Mouse (Mus musculus) neural tube, embryonic 14.5 days (tissue): ENCODE data around the gene Mfn2. TPM values are rescaled to one million over a fixed set of nuclear protein-coding genes. Genes with fewer than 3 reads are reported as not detected.

Experiments
- ATAC-seq: fragments of 200-750 bp; cut with Nextera tagmentation; 2 replicates; pipeline ENCODE4 v1.8.0; 2017; ENCODE audit warnings: low read depth, mild to moderate bottlenecking, moderate TSS enrichment, moderate library complexity
- H3K27ac ChIP-seq: fragments of 300-500 bp; sonication (generic); 2 replicates; pipeline ENCODE4 v1.5.1; 2014; ENCODE audit warnings: low read depth, mild to moderate bottlenecking, control low read depth, low read length, moderate library complexity, mixed read lengths
- H3K27me3 ChIP-seq: fragments of 300-500 bp; sonication (generic); 2 replicates; pipeline ENCODE4 v1.6.1; 2014; ENCODE audit warnings: low read length; ENCODE audit not compliant: control insufficient read depth, insufficient read depth
- H3K36me3 ChIP-seq: fragments of 300-500 bp; sonication (generic); 2 replicates; pipeline ENCODE4 v1.6.1; 2014; ENCODE audit warnings: low read length, mixed read lengths; ENCODE audit not compliant: control insufficient read depth, insufficient read depth
- H3K4me1 ChIP-seq: fragments of 300-500 bp; sonication (generic); 2 replicates; pipeline ENCODE4 v1.6.1; 2014; ENCODE audit warnings: low read length; ENCODE audit not compliant: control insufficient read depth, insufficient read depth
- H3K4me2 ChIP-seq: fragments of 300-500 bp; sonication (generic); 2 replicates; pipeline ENCODE4 v1.6.1; 2014; ENCODE audit warnings: mild to moderate bottlenecking, low read depth, low read length, control low read depth
- H3K4me3 ChIP-seq: fragments of 300-500 bp; sonication (generic); 2 replicates; pipeline ENCODE4 v1.5.1; 2014; ENCODE audit warnings: low read depth, low read length, control low read depth, mixed read lengths
- H3K9ac ChIP-seq: fragments of 300-500 bp; sonication (generic); replicated peaks from 2 replicates; pipeline ENCODE4 v1.6.1; 2014; ENCODE audit warnings: low read depth, mild to moderate bottlenecking, control low read depth, low read length, mixed read lengths
- H3K9me3 ChIP-seq: fragments of 300-500 bp; sonication (generic); 2 replicates; pipeline ENCODE4 v1.6.1; 2016; ENCODE audit warnings: low read length; ENCODE audit not compliant: control insufficient read depth
- WGBS: fragments of 180-500 bp; shearing (Covaris S2); extraction: QIAGEN DNeasy Blood & Tissue Kit; methylation state at CpG from one replicate; pipeline ENCODE4 v1.1.7; 2014; 5-methylcytosine and 5-hydroxymethylcytosine counted together
- polyA plus RNA-seq: library from polyadenylated mRNA; unstranded; fragments of >200 nt; fragmentation: Nextera tagmentation; extraction: Ambion mirVana; gene quantifications from 2 replicates; pipeline ENCODE4 v1.2.1, GENCODE M21; 2014

Mfn2 gene
- polyA plus RNA-seq, 1 experiment from 2014 or later: 72.1 TPM

- H3K4me1 ChIP-seq: no peaks in the 10 kb centered on the region
- H3K9ac ChIP-seq: no peak overlapping the region
- H3K4me2 ChIP-seq: no peak overlapping the region
- H3K36me3 ChIP-seq: peaks cover 69% of the 10 kb centered on the region
- H3K27ac ChIP-seq: no peak overlapping the region
- no peak for ATAC-seq
- 90% methylated on average over 6 of the region's 6 CpGs for WGBS
- no peaks in the 10 kb centered on the region for H3K9me3 ChIP-seq
- H3K4me3 ChIP-seq: no peak overlapping the region
- no peaks in the 10 kb centered on the region for H3K27me3 ChIP-seq
These were observed 21.5 kb downstream of the Mfn2 start for GRCm38 (mm10) chr4:147883041-147883440.

- Histone ChIP-seq H3K4me1 (no peaks in the 10 kb centered on the region), H3K36me3 (peaks cover 65% of the 10 kb centered on the region), H3K27me3 (no peaks in the 10 kb centered on the region), H3K9me3 (no peaks in the 10 kb centered on the region), H3K4me2 (no peak overlapping the region), H3K4me3 (no peak overlapping the region), H3K27ac (no peak overlapping the region), H3K9ac (no peak overlapping the region)
- 92% methylated on average over 7 of the region's 7 CpGs for WGBS
- no peak for ATAC-seq
These were observed 22.7 kb downstream of the Mfn2 start for GRCm38 (mm10) chr4:147881792-147882191.

- 61% methylated on average over 5 of the region's 5 CpGs for WGBS
- Histone ChIP-seq H3K4me1 (no peaks in the 10 kb centered on the region), H3K27me3 (no peaks in the 10 kb centered on the region), H3K27ac (no peak overlapping the region), H3K9me3 (no peaks in the 10 kb centered on the region), H3K9ac (no peak overlapping the region), H3K36me3 (peaks cover 69% of the 10 kb centered on the region), H3K4me2 (no peak overlapping the region), H3K4me3 (no peak overlapping the region)
- no peak for ATAC-seq
These were observed 24.6 kb downstream of the Mfn2 start for GRCm38 (mm10) chr4:147879865-147880264.

GRCm38 (mm10) chr4:147879456-147879855 is 25.0 kb downstream of the Mfn2 start:
- H3K4me2 ChIP-seq: no peak overlapping the region
- no peak for ATAC-seq
- peaks cover 70% of the 10 kb centered on the region for H3K36me3 ChIP-seq
- no peaks in the 10 kb centered on the region for H3K27me3 ChIP-seq
- WGBS: 80% methylated on average over 2 of the region's 2 CpGs
- H3K9me3 ChIP-seq: no peaks in the 10 kb centered on the region
- no peaks in the 10 kb centered on the region for H3K4me1 ChIP-seq
- no peak overlapping the region for H3K27ac ChIP-seq
- H3K9ac ChIP-seq: no peak overlapping the region
- H3K4me3 ChIP-seq: no peak overlapping the region

GRCm38 (mm10) chr4:147878537-147878936 is 26.0 kb downstream of the Mfn2 start:
- no peaks in the 10 kb centered on the region for H3K27me3 ChIP-seq
- no peak overlapping the region for H3K27ac ChIP-seq
- ATAC-seq: no peak
- peaks cover 73% of the 10 kb centered on the region for H3K36me3 ChIP-seq
- no peak overlapping the region for H3K9ac ChIP-seq
- no peaks in the 10 kb centered on the region for H3K9me3 ChIP-seq
- H3K4me3 ChIP-seq: no peak overlapping the region
- H3K4me2 ChIP-seq: no peak overlapping the region
- over 99% methylated on average over 9 of the region's 9 CpGs for WGBS
- H3K4me1 ChIP-seq: no peaks in the 10 kb centered on the region

GRCm38 (mm10) chr4:147875852-147876575 is 28.5 kb downstream of the Mfn2 start:
- Histone ChIP-seq H3K27ac (no peak overlapping the region), H3K27me3 (no peaks in the 10 kb centered on the region), H3K36me3 (peaks cover 63% of the 10 kb centered on the region), H3K4me1 (no peaks in the 10 kb centered on the region), H3K9ac (no peak overlapping the region), H3K4me3 (no peak overlapping the region), H3K9me3 (no peaks in the 10 kb centered on the region), H3K4me2 (no peak overlapping the region)
- 92% methylated on average over 4 of the region's 4 CpGs for WGBS
- no peak for ATAC-seq

GRCm38 (mm10) chr4:147869238-147869637 is 35.3 kb downstream of the Mfn2 start:
- no peaks in the 10 kb centered on the region for H3K27me3 ChIP-seq
- H3K4me1 ChIP-seq: peaks cover 16% of the 10 kb centered on the region
- ATAC-seq: no peak
- no peaks in the 10 kb centered on the region for H3K9me3 ChIP-seq
- H3K4me2 ChIP-seq: peak overlapping the region; percentile 88
- 18% methylated on average over 5 of the region's 5 CpGs for WGBS
- peak overlapping the region; percentile 52 for H3K9ac ChIP-seq
- H3K36me3 ChIP-seq: peaks cover 23% of the 10 kb centered on the region
- no peak overlapping the region for H3K27ac ChIP-seq
- H3K4me3 ChIP-seq: peak overlapping the region; percentile 60

- H3K36me3 ChIP-seq: peaks cover 18% of the 10 kb centered on the region
- peak within 1 kb of the TSS; percentile 68 for H3K9ac ChIP-seq
- H3K4me1 ChIP-seq: peaks cover 16% of the 10 kb centered on the region
- H3K4me3 ChIP-seq: peak within 1 kb of the TSS; percentile 60
- H3K4me2 ChIP-seq: peak within 1 kb of the TSS; percentile 88
- peak within 1 kb of the TSS; percentile 82 for H3K27ac ChIP-seq
- under 1% methylated on average over 30 of the region's 30 CpGs for WGBS
- no peaks in the 10 kb centered on the region for H3K9me3 ChIP-seq
- no peaks in the 10 kb centered on the region for H3K27me3 ChIP-seq
- peak; percentile 98 for ATAC-seq
These were observed 36.0 kb downstream of the Mfn2 start, which contains the start of the genes Miip and Fv1 for GRCm38 (mm10) chr4:147868450-147869031. TSS of gene Miip (minus strand) at chr4:147868816. TSS of gene Fv1 (plus strand) at chr4:147868979.
